Mouse (Mus musculus): ENCODE data around the gene Rc3h1.

- TF ChIP-seq CTCF (IDR thresholded peaks at IDR 0.05; ENCODE audit: low read depth, low read length) (no peak), TAL1 (conservative IDR thresholded peaks at IDR 0.05; ENCODE audit: low read depth, low read length) (no peak), GATA1 (IDR thresholded peaks at IDR 0.05; ENCODE audit: borderline replicate concordance, low read length) (no peak), GATA2 (IDR thresholded peaks at IDR 0.05; ENCODE audit: borderline replicate concordance, low read depth, low read length) (no peak)
Measured at GRCm38 (mm10) chr1:160874757-160875156, 31.5 kb upstream of the Rc3h1 start.

Data from G1E (cell line).